Mouse (Mus musculus): Measurements from ENCODE around the gene Morf4l1.
"Not testable (repeated sequence)": the region's sequence is repeated elsewhere in the genome, so short reads cannot be mapped to it uniquely, and the experiment has no call there.

Gene Morf4l1

DNA sequence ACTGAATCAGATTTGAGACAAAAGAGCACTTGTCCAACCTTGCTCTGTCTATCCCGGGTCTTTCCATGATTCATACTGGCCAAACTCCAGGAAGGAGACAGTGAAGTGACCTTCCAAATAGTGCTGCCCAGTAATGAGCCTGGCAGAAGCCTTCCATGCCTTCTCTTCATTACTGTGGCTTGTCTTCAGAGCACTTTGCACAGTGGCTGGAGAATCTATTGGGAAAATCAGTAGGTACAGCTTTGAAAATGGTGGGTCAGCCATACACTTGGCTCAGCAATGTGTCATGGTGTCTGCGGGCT is 54.0 kb downstream of the Morf4l1 start:
- no peak for DNase-seq (ENCODE audit: low read depth, low spot score)

DNA sequence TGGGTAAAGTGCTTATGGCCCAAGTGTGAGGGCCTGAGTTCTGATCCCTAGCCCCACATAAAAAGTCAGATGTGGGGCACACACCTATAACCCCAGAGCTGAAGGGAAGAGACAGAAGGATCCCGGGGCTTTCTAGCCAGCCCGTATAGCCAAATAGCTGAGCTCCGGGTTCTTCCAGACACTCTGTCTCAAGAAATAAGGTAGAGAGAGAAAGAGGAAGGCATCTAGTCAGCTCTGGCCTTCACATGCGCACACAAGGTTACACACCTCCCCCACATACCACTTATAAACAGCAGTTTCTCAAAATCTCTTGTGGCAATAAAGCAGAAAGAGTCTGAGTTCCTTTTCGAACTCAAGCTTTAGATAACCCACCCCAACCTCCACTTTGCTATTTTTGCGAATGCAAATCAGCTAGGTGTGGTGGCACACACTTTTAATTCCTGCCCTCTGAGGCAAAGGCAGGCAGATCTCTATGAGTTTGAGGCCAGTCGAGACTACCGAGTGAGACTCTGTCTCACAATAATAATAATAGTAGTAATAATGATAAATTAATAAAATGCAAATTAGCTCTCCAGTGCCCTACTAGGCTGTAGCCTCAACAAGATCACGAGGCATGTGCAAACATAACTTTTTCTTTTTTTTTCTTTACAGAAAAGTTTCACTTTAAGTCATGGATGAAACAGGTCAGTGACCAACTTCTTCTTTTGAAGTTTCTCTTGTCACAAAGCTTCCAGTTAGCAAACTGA is 54.6 kb downstream of the Morf4l1 start:
- no peak for DNase-seq (ENCODE audit: low read depth, low spot score)

DNA sequence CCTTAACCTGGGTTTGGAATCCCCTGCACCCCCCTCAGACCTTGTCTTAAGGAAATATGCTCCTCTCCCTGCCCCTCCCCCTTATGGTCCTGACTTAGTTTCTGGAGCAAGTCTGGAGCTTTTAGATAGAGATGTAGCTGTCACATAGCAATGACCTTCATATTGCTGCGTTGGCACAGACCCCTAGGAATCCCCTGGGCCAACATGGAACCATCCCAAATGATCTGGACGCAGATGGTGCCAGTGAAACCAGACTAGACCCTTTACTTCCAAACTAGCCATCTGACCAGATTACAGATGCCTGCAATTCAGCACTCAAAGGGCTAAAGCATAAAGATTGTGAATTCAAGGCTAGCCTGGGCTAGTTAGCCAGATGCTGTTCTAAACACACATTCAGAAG is 57.9 kb downstream of the Morf4l1 start:
- no peak for DNase-seq (ENCODE audit: low read depth, low spot score)

DNA sequence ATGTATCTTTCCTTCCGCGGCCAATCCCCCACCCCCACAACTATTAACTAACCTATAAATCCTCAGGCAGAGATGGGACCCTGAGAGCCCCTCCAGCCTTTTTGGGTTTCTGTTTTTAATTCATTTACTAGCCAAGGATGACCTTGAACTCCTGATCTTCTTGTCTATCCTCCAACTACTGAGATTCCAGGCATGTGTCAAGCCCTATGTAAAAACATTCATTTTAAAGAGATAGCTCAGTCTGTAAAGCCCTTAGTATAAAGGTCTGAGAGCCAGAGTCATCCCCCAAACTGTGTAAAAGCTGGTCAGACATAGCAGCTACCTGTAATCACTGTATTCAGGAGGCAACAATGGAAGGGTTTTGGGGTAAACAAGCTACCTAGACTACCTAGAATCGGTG is 58.7 kb downstream of the Morf4l1 start:
- no peak for DNase-seq (ENCODE audit: low read depth, low spot score)

DNA sequence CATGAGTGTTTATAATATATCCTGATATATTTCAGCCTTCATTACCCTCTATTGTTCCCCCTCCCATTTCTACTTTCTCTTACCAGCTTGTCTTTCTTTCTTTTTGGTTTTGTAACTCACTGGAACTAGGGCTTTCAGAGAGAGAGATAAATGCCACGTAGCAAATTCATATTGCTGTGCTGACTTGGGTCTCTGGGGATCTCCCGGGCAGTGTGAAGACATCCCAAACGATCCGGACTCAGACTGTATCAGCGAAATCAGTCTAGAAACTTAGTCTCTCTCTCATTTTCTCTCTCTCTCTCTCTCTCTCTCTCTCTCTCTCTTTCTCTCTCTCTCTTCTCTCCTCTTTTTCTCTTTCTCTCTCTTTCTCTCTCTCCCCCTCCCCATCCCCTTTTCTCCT is 59.2 kb downstream of the Morf4l1 start:
- no peak for DNase-seq (ENCODE audit: low read depth, low spot score)

DNA sequence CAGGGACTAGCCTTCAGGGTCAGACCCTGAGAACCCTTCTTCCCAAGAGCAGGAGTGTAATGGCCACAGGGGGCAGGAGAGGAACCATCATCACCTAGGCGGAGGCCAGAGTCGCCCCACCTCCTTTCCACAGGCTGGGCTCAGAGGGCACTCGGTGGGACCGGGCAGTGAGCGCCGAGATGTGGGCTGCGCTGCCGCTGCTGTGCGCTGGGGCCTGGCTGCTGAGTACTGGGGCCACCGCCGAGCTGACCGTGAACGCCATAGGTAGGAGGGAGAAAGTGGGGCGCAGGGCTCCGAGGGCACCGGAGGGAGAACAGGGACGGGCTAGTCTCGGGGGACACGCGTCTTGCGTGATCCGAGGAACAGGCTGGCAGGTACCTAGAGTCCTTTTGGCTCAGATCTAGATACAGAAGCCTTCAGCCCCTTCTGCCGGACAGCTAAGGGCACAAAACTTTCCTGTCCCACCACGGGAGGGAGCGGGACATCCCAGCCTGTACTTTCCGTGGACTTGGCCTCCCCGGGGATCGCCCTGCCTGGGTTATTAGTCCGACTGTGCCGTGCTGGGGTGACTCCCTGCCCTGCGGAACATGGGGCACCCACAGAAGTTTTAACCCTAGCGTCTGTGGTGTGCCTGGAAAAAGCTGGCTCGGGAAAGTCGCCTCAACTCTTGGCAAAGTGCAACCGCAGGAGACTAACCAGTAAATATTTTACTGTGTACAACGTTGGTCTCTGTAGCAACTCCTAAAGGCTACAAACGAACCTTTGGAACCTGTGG is 60.0 kb downstream of the Morf4l1 start:
- DNase-seq (ENCODE audit: low read depth, low spot score): peak; percentile 30

DNA sequence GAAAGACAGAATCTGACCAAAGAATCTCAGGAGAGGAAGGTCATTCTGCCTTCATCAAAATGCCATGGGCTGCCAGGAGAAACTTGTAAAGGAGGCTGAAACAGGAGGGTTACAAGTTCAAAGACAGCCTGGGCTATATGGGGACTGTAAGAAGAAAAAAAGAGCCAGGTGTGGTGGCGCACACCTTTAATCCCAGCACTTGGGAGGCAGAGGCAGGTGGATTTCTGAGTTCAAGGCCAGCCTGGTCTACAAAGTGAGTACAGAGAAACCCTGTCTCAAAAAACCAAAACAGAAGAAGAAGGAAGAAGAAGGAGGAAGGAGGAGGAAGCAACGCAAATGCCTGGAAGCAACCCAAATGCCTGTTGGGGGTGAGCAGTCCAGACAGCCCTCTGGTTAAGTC is 60.7 kb downstream of the Morf4l1 start, which contains the start of gene Ctsh:
Gene Ctsh (plus strand): TSS at position 301 of the 400 bp plus-strand sequence.
- DNase-seq (ENCODE audit: low read depth, low spot score): no peak

DNA sequence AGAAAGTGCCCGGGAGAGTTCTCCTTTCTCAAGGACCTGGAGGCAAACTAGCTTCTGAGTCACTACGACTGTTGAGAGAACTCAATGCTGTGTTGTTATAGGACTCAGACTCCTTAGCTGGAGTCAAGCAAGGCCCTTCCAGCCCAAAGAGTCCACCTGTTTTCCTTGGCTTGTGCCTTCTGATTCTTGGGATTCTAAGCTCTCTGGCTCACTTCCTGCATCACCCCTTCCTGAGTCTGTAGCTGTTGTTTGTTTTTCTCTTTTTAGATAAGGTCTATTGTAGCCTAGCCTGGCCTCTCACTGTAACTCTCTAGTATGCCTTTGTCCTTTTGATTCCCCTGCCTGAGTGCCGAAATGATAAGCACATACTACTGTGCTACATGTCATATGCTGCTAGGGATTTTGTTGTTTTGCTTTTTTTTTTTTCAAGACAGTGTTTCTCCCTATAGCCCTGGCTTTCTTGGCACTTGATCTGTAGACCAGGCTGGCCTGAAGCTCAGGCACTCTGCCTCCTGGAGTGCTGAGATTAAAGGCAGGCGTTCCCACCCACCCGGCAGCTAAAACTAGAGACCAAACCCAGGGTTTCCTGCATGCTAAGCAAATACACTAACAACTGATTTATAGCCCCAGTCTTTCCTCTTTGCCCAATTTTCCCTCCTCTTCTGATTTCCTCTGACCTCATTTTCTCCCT is 66.5 kb downstream of the Morf4l1 start:
- DNase-seq (ENCODE audit: low read depth, low spot score): no peak

DNA sequence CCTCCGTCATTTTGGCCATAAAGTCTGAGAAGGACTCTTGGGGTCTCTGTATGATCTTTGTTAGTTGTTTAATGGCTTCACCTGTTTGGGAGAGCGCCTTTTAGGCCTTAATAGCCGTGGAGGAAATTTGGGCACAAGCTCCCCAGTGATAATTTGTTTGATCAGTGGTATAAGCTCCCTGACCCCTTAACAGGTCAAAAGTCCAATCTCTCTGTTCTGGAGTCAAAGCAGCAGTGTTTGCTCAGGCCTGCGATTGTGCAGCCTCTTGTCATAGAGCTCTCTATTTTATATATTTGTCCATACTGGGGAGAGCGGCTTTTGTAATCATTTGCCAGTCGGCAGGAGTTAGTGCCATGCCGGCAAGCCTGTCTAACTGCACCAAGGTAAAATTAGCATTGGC is 69.4 kb downstream of the Morf4l1 start:
- DNase-seq (ENCODE audit: low read depth, low spot score): no peak

DNA sequence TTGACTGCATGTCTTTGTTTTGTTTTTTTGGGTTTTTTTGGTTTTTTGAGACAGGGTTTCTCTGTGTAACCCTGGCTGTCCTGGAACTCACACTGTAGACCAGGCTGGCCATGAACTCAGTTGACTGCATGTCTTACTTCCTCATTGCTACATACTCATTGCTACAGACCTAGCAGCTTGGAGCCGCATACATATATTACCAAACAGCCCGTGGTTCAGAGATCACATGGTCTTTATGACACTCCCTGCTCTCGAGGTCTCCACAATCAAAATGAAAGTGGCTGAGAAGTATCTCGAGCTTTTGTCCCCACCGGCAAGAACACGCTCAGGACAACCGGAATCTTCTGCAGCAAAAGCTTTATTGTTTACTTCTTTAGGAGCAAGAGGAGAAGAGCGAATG is 71.7 kb downstream of the Morf4l1 start:
- not testable (repeated sequence) for DNase-seq (ENCODE audit: low read depth, low spot score)
